12 mouse cellular contexts compared by ENCODE assay signal in genomic region chr8:121438111-121438510, GRCm38 (mm10).
A peak's percentile ranks its signal among the peaks of the same experiment; 100 is the strongest.
DNase-seq lines count a peak whose midpoint lies in the region; ATAC-seq lines count a peak whose summit lies in the region.
"Had no signal": no experiment of that assay in that cellular context is flagged by ENCODE, and none has a peak within 500 bp of the region (broad histone marks: within the 10 kb centered on the region; RNA-seq: fewer than 3 reads in every experiment).

No protein-coding gene starts in this region.

- H3K36me3 ChIP-seq in forebrain, embryonic 14.5 days (ENCODE audit: control insufficient read depth, insufficient read depth, low read length): no peaks in the 10 kb centered on the region
- H3K36me3 ChIP-seq in forebrain, embryonic 13.5 days (ENCODE audit: poor library complexity, severe bottlenecking): no peaks in the 10 kb centered on the region
- no peaks in the 10 kb centered on the region for H3K36me3 ChIP-seq in midbrain, embryonic 10.5 days
- no peaks in the 10 kb centered on the region for H3K36me3 ChIP-seq in midbrain, embryonic 15.5 days (replicated peaks)

- H3K9me3 ChIP-seq in forebrain, embryonic 14.5 days (replicated peaks; ENCODE audit: control insufficient read depth, low read length): no peaks in the 10 kb centered on the region
- H3K9me3 ChIP-seq in forebrain, embryonic 13.5 days (replicated peaks): no peaks in the 10 kb centered on the region
- no peaks in the 10 kb centered on the region for H3K9me3 ChIP-seq in midbrain, embryonic 10.5 days (replicated peaks)
- no peaks in the 10 kb centered on the region for H3K9me3 ChIP-seq in midbrain, embryonic 15.5 days

- no peak overlapping the region for H3K4me2 ChIP-seq in forebrain, embryonic 14.5 days (ENCODE audit: low read length)
- no peak overlapping the region for H3K4me2 ChIP-seq in forebrain, embryonic 13.5 days
- H3K4me2 ChIP-seq in midbrain, embryonic 15.5 days: no peak overlapping the region
- H3K4me2 ChIP-seq: liver, embryonic 11.5 days had no signal

- no peak overlapping the region for H3K9ac ChIP-seq in forebrain, embryonic 14.5 days (ENCODE audit: low read length)
- no peak overlapping the region for H3K9ac ChIP-seq in forebrain, embryonic 13.5 days
- H3K9ac ChIP-seq in midbrain, embryonic 15.5 days: no peak overlapping the region

- WGBS in forebrain, embryonic 14.5 days: 45% methylated on average over 6 of the region's 6 CpGs
- WGBS in forebrain, embryonic 13.5 days: 46% methylated on average over 6 of the region's 6 CpGs
- WGBS in midbrain, embryonic 10.5 days: 49% methylated on average over 6 of the region's 6 CpGs
- 28% methylated on average over 6 of the region's 6 CpGs for WGBS in midbrain, embryonic 15.5 days

- H3K27me3 ChIP-seq in forebrain, embryonic 14.5 days (replicated peaks; ENCODE audit: control insufficient read depth, insufficient read depth, low read length): no peaks in the 10 kb centered on the region
- no peaks in the 10 kb centered on the region for H3K27me3 ChIP-seq in forebrain, embryonic 13.5 days
- H3K27me3 ChIP-seq in midbrain, embryonic 10.5 days (ENCODE audit: low read depth, poor library complexity, severe bottlenecking): peaks cover 13% of the 10 kb centered on the region
- H3K27me3 ChIP-seq in midbrain, embryonic 15.5 days (replicated peaks): no peaks in the 10 kb centered on the region

- no peak overlapping the region for H3K4me3 ChIP-seq in forebrain, embryonic 14.5 days (ENCODE audit: low read depth, low read length)
- no peak overlapping the region for H3K4me3 ChIP-seq in forebrain, embryonic 13.5 days
- H3K4me3 ChIP-seq in midbrain, embryonic 10.5 days: no peak overlapping the region
- no peak overlapping the region for H3K4me3 ChIP-seq in midbrain, embryonic 15.5 days
- H3K4me3 ChIP-seq: left cerebral cortex, adult 2 months had no signal

- no peak for ATAC-seq in forebrain, embryonic 14.5 days
- no peak for ATAC-seq in forebrain, embryonic 13.5 days
- ATAC-seq in midbrain, embryonic 15.5 days (replicated peaks): no peak
- no peak for ATAC-seq in megakaryocyte progenitor cell, adult 5-6 weeks (replicated peaks; ENCODE audit: poor library complexity)
- ATAC-seq: activated CD4-positive, CD25-positive, alpha-beta regulatory T cell, adult 4 months had no signal

- no peak overlapping the region for H3K27ac ChIP-seq in forebrain, embryonic 14.5 days (ENCODE audit: low read depth, low read length)
- no peak overlapping the region for H3K27ac ChIP-seq in forebrain, embryonic 13.5 days
- H3K27ac ChIP-seq in midbrain, embryonic 10.5 days (replicated peaks): peak overlapping the region; percentile 57
- no peak overlapping the region for H3K27ac ChIP-seq in midbrain, embryonic 15.5 days
- H3K27ac ChIP-seq: left cerebral cortex, adult 2 months had no signal

- DNase-seq in forebrain, embryonic 14.5 days (ENCODE audit: low spot score): peak; percentile 23
- no peak for DNase-seq in midbrain, embryonic 10.5 days (ENCODE audit: low spot score)
- peak; percentile 75 to 84 for DNase-seq in cerebellum, postnatal 10 days
- DNase-seq in mesoderm, embryonic 11.5 days (ENCODE audit: low read depth, low spot score): peak; percentile 29
- no peak for DNase-seq in urinary bladder, postnatal 10 days (ENCODE audit: low spot score)
- DNase-seq: lung, postnatal 14 days had no signal

- no peaks in the 10 kb centered on the region for H3K4me1 ChIP-seq in forebrain, embryonic 14.5 days (ENCODE audit: control insufficient read depth, insufficient read depth, low read length)
- peaks cover 4% of the 10 kb centered on the region; the same call in 1 of the 2 replicates for H3K4me1 ChIP-seq in forebrain, embryonic 13.5 days
- H3K4me1 ChIP-seq in midbrain, embryonic 10.5 days: peaks cover 29% of the 10 kb centered on the region
- H3K4me1 ChIP-seq in midbrain, embryonic 15.5 days: no peaks in the 10 kb centered on the region

Comparison
In these comparisons a context has a peak if more than half of its experiments do, and no peak if none do; other contexts are left out.
1. DNase-seq: peak in forebrain, embryonic 14.5 days (single experiment), cerebellum, postnatal 10 days (2 of 2) and mesoderm, embryonic 11.5 days (single experiment); none in midbrain, embryonic 10.5 days (single experiment) and urinary bladder, postnatal 10 days (single experiment).